17 mouse cellular contexts compared by ENCODE assay signal in genomic region chr12:71468324-71468723, GRCm38 (mm10).
DNase-seq lines count a peak whose midpoint lies in the region; ATAC-seq and TF ChIP-seq lines count a peak whose summit lies in the region.
"Had no signal": no experiment of that assay in that cellular context is flagged by ENCODE, and none has a peak within 500 bp of the region (broad histone marks: within the 10 kb centered on the region; RNA-seq: fewer than 3 reads in every experiment).

No protein-coding gene starts in this region.

- WGBS in kidney, embryonic 16.5 days, result 52% methylated on average over 6 of the region's 6 CpGs
- WGBS in embryonic facial prominence, embryonic 15.5 days, result 40% methylated on average over 6 of the region's 6 CpGs

- no peak for TF ChIP-seq CTCF in brain, embryonic 14.5 days (IDR thresholded peaks at IDR 0.05; ENCODE audit: borderline replicate concordance, extremely low read depth, insufficient read depth, insufficient read length)

- TF ChIP-seq POLR2A in brain, embryonic 14.5 days (IDR thresholded peaks at IDR 0.05; ENCODE audit: borderline replicate concordance, extremely low read depth, insufficient read depth, insufficient read length, poor library complexity, severe bottlenecking), result no peak

- H3K4me2 ChIP-seq in kidney, embryonic 16.5 days (replicated peaks; ENCODE audit: low read depth, low read length), result no peak overlapping the region
- H3K4me2 ChIP-seq in embryonic facial prominence, embryonic 15.5 days (replicated peaks), result no peak overlapping the region
- H3K4me2 ChIP-seq: embryonic facial prominence, embryonic 12.5 days; hindbrain, embryonic 14.5 days; intestine, embryonic 15.5 days had no signal

- no peaks in the 10 kb centered on the region for H3K9me3 ChIP-seq in kidney, embryonic 16.5 days (ENCODE audit: low read length)
- H3K9me3 ChIP-seq in embryonic facial prominence, embryonic 15.5 days (replicated peaks), result no peaks in the 10 kb centered on the region
- H3K9me3 ChIP-seq: embryonic facial prominence, embryonic 12.5 days; hindbrain, embryonic 10.5 days; intestine, embryonic 15.5 days had no signal

- H3K36me3 ChIP-seq in kidney, embryonic 16.5 days (ENCODE audit: insufficient read depth, low read length), result no peaks in the 10 kb centered on the region
- no peaks in the 10 kb centered on the region for H3K36me3 ChIP-seq in embryonic facial prominence, embryonic 15.5 days
- H3K36me3 ChIP-seq: embryonic facial prominence, embryonic 12.5 days; hindbrain, embryonic 10.5 days; intestine, embryonic 15.5 days had no signal

- ATAC-seq in kidney, embryonic 16.5 days (ENCODE audit: low FRiP score, low TSS enrichment), result no peak
- no peak for ATAC-seq in embryonic facial prominence, embryonic 15.5 days (ENCODE audit: insufficient number of reproducible peaks, low FRiP score, low TSS enrichment, low read depth)
- ATAC-seq: forebrain, embryonic 14.5 days; intestine, embryonic 15.5 days had no signal

- intact Hi-C loops in heart, postnatal 14 days (cut with DNase I), result no loop called here

- no peak overlapping the region for H3K9ac ChIP-seq in kidney, embryonic 16.5 days (replicated peaks; ENCODE audit: low read length)
- H3K9ac ChIP-seq in embryonic facial prominence, embryonic 15.5 days, result no peak overlapping the region
- H3K9ac ChIP-seq: embryonic facial prominence, embryonic 12.5 days; hindbrain, embryonic 14.5 days; intestine, embryonic 15.5 days had no signal

- H3K4me3 ChIP-seq in kidney, embryonic 16.5 days (ENCODE audit: low read length), result no peak overlapping the region
- H3K4me3 ChIP-seq in embryonic facial prominence, embryonic 15.5 days (replicated peaks), result no peak overlapping the region
- H3K4me3 ChIP-seq: embryonic facial prominence, embryonic 12.5 days; gastrocnemius, adult 2 months; hindbrain, embryonic 10.5 days; intestine, embryonic 15.5 days had no signal

- H3K4me1 ChIP-seq in kidney, embryonic 16.5 days (ENCODE audit: insufficient read depth, low read length), result peaks cover 7% of the 10 kb centered on the region; the same call in 1 of the 2 replicates
- H3K4me1 ChIP-seq in embryonic facial prominence, embryonic 15.5 days, result peaks cover 25% of the 10 kb centered on the region

- H3K27me3 ChIP-seq in kidney, embryonic 16.5 days (ENCODE audit: insufficient read depth, low read length), result no peaks in the 10 kb centered on the region
- H3K27me3 ChIP-seq in embryonic facial prominence, embryonic 15.5 days, result no peaks in the 10 kb centered on the region
- H3K27me3 ChIP-seq: embryonic facial prominence, embryonic 12.5 days; intestine, embryonic 15.5 days had no signal

- H3K27ac ChIP-seq in kidney, embryonic 16.5 days (ENCODE audit: low read length), result peak overlapping the region; percentile 74
- 0 out of 2 replicates have a peak overlapping the region, but pooled peaks have one; percentile 22 for H3K27ac ChIP-seq in embryonic facial prominence, embryonic 15.5 days (replicated peaks)
- H3K27ac ChIP-seq: gastrocnemius, adult 2 months; hindbrain, embryonic 10.5 days; hindbrain, embryonic 14.5 days; intestine, embryonic 15.5 days had no signal

- peak; percentile 30 to 52 for DNase-seq in heart, adult 9 months (ENCODE audit: low spot score in 2 of 2)
- no peak for DNase-seq in heart, postnatal 14 days
- no peak for DNase-seq in kidney, postnatal 4 days
- peak; percentile 24 for DNase-seq in brain, embryonic 14.5 days (ENCODE audit: low read depth)
- DNase-seq in adrenal gland, adult (ENCODE audit: inconsistent age in 2 of 2, low spot score in 1 of 2), result no peak
- DNase-seq in cerebellum, postnatal 10 days, result no peak
- DNase-seq: adrenal gland, postnatal 14 days; cerebellum, adult 9-11 months; gastrocnemius, adult 2 months; gastrocnemius, postnatal 25 days had no signal

Comparison
In these comparisons a context has a peak if more than half of its experiments do, and no peak if none do; other contexts are left out.
1. DNase-seq: peak in heart, adult 9 months (2 of 2) and brain, embryonic 14.5 days (single experiment); none in heart, postnatal 14 days (0 of 2), kidney, postnatal 4 days (0 of 2), adrenal gland, adult (0 of 2) and cerebellum, postnatal 10 days (0 of 2).